Mouse (Mus musculus) C2C12 (cell line): ENCODE measurements around the gene Tmem82.

Experiments used
- CEBPB ChIP-seq: IDR thresholded peaks from one replicate; pipeline ENCODE4 v1.6.1; 2011; ENCODE audit warnings: low read depth, mild to moderate bottlenecking, control low read depth, moderate library complexity
- CTCF ChIP-seq: IDR thresholded peaks from one replicate; pipeline ENCODE4 v1.5.1; 2011; ENCODE audit not compliant: control insufficient read depth, insufficient read depth, insufficient read length
- FOSL1 ChIP-seq: IDR thresholded peaks from one replicate; pipeline ENCODE4 v1.8.0; 2011; ENCODE audit warnings: mild to moderate bottlenecking, low read length; ENCODE audit not compliant: poor library complexity, insufficient read depth, severe bottlenecking
- MAX ChIP-seq: IDR thresholded peaks from one replicate; pipeline ENCODE4 v1.6.1; 2011; ENCODE audit warnings: mild to moderate bottlenecking, control low read depth
- MYOD1 ChIP-seq: IDR thresholded peaks from one replicate; pipeline ENCODE4 v1.6.1; 2011; ENCODE audit warnings: low read depth; ENCODE audit not compliant: control insufficient read depth, insufficient read length
- USF1 ChIP-seq: IDR thresholded peaks from one replicate; pipeline ENCODE4 v1.6.1; 2011; ENCODE audit warnings: low read depth, mild to moderate bottlenecking, control low read depth, moderate library complexity

- TF ChIP-seq USF1, result no peak
- TF ChIP-seq CTCF, result no peak
- no peak for TF ChIP-seq FOSL1
- TF ChIP-seq MYOD1, result no peak
- TF ChIP-seq MAX, result no peak
- TF ChIP-seq CEBPB, result no peak
Observed at GRCm38 (mm10) chr4:141621297-141621696, 2.9 kb upstream of the Tmem82 start.
